Mouse (Mus musculus): ENCODE data around the gene Maml2. TPM values are rescaled to one million over a fixed set of nuclear protein-coding genes. Genes with fewer than 3 reads are reported as not detected.

Gene Maml2
- polyA plus RNA-seq, 1 experiment from 2014 or later: 1.6 TPM

DNA sequence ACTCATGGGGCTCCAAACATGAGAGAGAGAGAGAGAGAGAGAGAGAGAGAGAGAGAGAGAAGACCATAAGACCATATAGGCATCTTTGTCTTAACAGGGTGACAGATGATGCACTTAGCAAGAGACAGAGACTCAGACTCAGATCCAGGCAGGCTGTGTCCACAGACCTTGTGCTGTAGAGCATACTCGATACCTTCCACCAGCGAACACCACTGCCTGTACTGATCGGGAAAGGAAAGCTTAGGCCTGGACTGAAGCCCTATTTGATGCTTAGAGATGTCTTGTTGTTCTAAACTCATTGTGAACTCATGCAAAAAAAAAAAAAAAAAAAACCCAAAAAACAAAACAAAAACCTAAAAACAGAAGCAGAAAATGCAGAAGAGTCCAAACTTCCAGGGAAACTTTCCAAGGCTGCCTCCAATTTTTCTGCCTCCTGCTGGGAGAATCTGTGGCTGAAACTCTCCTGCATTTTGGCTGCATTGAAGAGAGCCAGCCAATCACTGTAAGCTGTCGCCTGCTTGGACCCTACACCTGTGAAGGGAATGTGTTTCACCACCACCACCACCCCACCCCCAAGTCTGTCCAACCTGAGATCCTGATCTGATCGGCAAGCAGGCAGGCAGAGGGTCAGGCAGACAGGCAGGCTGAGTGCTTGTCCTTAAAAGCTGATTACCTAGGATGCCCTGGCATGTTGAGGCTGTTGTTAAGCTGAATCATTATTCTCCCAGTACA, 268.6 kb downstream of the Maml2 start:
- Histone ChIP-seq H3K4me3 (ENCODE audit: low read depth, low read length) (no peak overlapping the region), H3K4me2 (ENCODE audit: low read depth, low read length) (no peak overlapping the region), H3K27ac (ENCODE audit: low read depth) (no peak overlapping the region), H3K9ac (replicated peaks) (no peak overlapping the region), H3K4me1 (ENCODE audit: insufficient read depth) (peaks cover 3% of the 10 kb centered on the region; the same call in 1 of the 2 replicates), H3K9me3 (ENCODE audit: low read length) (no peaks in the 10 kb centered on the region), H3K36me3 (replicated peaks; ENCODE audit: insufficient read depth, low read length) (no peaks in the 10 kb centered on the region), H3K27me3 (ENCODE audit: insufficient read depth, low read length) (no peaks in the 10 kb centered on the region)
- no peak for TF ChIP-seq EP300 (IDR thresholded peaks at IDR 0.05; ENCODE audit: low read depth)
- TF ChIP-seq CTCF (IDR thresholded peaks at IDR 0.05; ENCODE audit: low read depth): no peak
- no peak for ATAC-seq
- no peak for DNase-seq
- 76% methylated on average over 5 of the region's 5 CpGs for WGBS (ENCODE audit: insufficient replicate concordance)

DNA sequence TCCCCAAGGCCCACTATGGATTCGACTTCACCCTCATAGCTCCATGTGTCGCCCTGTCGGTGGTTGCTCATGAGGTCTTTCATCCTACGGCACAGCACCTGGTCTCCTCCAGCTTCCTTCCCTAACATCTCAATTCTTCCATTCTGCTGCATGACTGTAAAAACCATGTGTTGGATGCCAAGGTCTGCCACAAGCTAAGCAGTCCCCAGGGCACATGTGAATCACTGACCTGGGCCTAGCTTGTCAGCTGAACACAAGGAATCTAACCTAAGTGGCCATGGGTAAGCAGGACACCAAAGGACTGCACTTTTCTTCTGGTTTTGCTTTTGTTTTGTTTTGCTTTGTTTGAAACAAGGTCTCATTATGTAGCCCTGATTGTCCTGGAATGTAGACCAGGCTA, 271.3 kb downstream of the Maml2 start:
- Histone ChIP-seq H3K9me3 (ENCODE audit: low read length) (no peaks in the 10 kb centered on the region), H3K4me1 (ENCODE audit: insufficient read depth) (no peaks in the 10 kb centered on the region), H3K27ac (ENCODE audit: low read depth) (no peak overlapping the region), H3K9ac (replicated peaks) (no peak overlapping the region), H3K4me2 (ENCODE audit: low read depth, low read length) (no peak overlapping the region), H3K27me3 (ENCODE audit: insufficient read depth, low read length) (no peaks in the 10 kb centered on the region), H3K4me3 (ENCODE audit: low read depth, low read length) (no peak overlapping the region), H3K36me3 (replicated peaks; ENCODE audit: insufficient read depth, low read length) (no peaks in the 10 kb centered on the region)
- TF ChIP-seq EP300 (IDR thresholded peaks at IDR 0.05; ENCODE audit: low read depth): no peak
- TF ChIP-seq CTCF (IDR thresholded peaks at IDR 0.05; ENCODE audit: low read depth): no peak
- WGBS (ENCODE audit: insufficient replicate concordance): 89% methylated on average over 4 of the region's 4 CpGs
- DNase-seq: no peak
- ATAC-seq: no peak

DNA sequence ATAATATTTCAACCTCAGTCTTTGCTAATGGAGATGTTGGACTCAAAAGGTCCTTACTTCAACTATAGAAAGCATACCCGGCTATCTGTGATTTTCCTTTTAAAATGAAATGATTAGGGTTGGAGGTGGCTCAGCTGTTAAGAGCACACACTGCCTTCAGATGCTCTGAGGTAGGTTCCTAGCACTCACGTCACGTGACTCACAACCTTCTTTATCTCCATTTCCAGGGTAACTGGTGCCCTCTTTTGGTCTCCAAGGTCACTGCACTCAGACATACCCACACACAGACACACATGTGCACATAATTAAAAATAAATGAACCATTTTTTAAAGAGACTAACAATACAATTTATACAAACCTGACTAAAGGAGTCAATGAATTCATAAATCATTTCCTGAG, 275.1 kb downstream of the Maml2 start:
- DNase-seq: no peak
- ATAC-seq: no peak
- TF ChIP-seq CTCF (IDR thresholded peaks at IDR 0.05; ENCODE audit: low read depth): no peak
- TF ChIP-seq EP300 (IDR thresholded peaks at IDR 0.05; ENCODE audit: low read depth): no peak
- Histone ChIP-seq H3K4me2 (ENCODE audit: low read depth, low read length) (no peak overlapping the region), H3K36me3 (replicated peaks; ENCODE audit: insufficient read depth, low read length) (no peaks in the 10 kb centered on the region), H3K27ac (ENCODE audit: low read depth) (no peak overlapping the region), H3K9me3 (ENCODE audit: low read length) (no peaks in the 10 kb centered on the region), H3K27me3 (ENCODE audit: insufficient read depth, low read length) (no peaks in the 10 kb centered on the region), H3K9ac (replicated peaks) (no peak overlapping the region), H3K4me3 (ENCODE audit: low read depth, low read length) (no peak overlapping the region), H3K4me1 (ENCODE audit: insufficient read depth) (no peaks in the 10 kb centered on the region; the same call in 1 of the 2 replicates)
- 74% methylated on average over 3 of the region's 3 CpGs for WGBS (ENCODE audit: insufficient replicate concordance)

DNA sequence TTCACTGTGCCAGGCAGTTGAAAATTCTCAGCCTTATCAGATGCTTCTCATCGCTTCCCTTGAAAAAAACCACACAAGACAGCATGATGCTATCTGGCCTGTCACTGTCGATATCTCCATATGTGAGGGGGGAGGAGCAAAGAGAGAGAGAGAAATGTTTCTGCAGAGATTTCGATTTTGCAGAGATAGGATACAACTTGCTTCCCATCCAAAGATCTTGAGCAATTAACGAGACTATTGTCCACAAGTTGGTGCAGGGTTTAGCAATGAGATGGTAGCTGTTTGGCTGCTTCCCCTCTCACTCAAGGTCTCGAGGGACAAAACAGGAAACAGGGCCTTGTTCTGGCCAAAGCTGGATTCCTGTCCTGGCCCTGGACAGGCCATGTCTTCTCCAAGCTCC, 276.3 kb downstream of the Maml2 start:
- ATAC-seq (no peak), DNase-seq (no peak)
- Histone ChIP-seq H3K4me1 (ENCODE audit: insufficient read depth) (no peaks in the 10 kb centered on the region; the same call in 1 of the 2 replicates), H3K27me3 (ENCODE audit: insufficient read depth, low read length) (no peaks in the 10 kb centered on the region), H3K4me3 (ENCODE audit: low read depth, low read length) (no peak overlapping the region), H3K27ac (ENCODE audit: low read depth) (0 out of 2 replicates have a peak overlapping the region, but pooled peaks have one; percentile 30), H3K4me2 (ENCODE audit: low read depth, low read length) (no peak overlapping the region), H3K9ac (replicated peaks) (no peak overlapping the region), H3K9me3 (ENCODE audit: low read length) (no peaks in the 10 kb centered on the region), H3K36me3 (replicated peaks; ENCODE audit: insufficient read depth, low read length) (no peaks in the 10 kb centered on the region)
- TF ChIP-seq EP300 (IDR thresholded peaks at IDR 0.05; ENCODE audit: low read depth): no peak
- TF ChIP-seq CTCF (IDR thresholded peaks at IDR 0.05; ENCODE audit: low read depth): no peak
- WGBS (ENCODE audit: insufficient replicate concordance): 34% methylated on average over 5 of the region's 5 CpGs

DNA sequence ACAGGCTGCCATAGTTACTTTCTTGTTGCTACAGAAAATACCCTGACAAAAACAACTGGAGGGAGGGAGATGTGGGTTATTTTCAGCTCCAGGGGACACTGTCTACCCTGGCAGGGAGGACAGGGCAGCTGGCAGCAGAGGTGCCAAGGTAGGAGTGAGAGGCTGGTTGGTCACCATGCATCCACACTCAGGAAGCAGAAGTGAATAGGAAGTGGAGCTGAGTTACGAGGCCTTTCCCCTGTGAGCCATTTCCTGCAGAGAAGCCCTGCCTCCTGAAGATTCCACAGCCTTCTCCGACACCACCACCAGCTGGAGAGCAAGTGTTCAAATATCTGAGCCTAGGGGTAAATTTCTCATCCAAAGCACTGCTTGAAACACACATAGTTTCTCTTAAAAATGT, 277.2 kb downstream of the Maml2 start:
- Histone ChIP-seq H3K4me2 (ENCODE audit: low read depth, low read length) (no peak overlapping the region), H3K36me3 (replicated peaks; ENCODE audit: insufficient read depth, low read length) (no peaks in the 10 kb centered on the region), H3K9ac (replicated peaks) (no peak overlapping the region), H3K4me3 (ENCODE audit: low read depth, low read length) (no peak overlapping the region), H3K27me3 (ENCODE audit: insufficient read depth, low read length) (no peaks in the 10 kb centered on the region), H3K27ac (ENCODE audit: low read depth) (0 out of 2 replicates have a peak overlapping the region, but pooled peaks have one; percentile 7), H3K4me1 (ENCODE audit: insufficient read depth) (no peaks in the 10 kb centered on the region; the same call in 1 of the 2 replicates), H3K9me3 (ENCODE audit: low read length) (no peaks in the 10 kb centered on the region)
- WGBS (ENCODE audit: insufficient replicate concordance): 29% methylated on average over 2 of the region's 2 CpGs
- TF ChIP-seq EP300 (IDR thresholded peaks at IDR 0.05; ENCODE audit: low read depth): no peak
- 0 out of 2 replicates have a peak, but pooled peaks have one; percentile 6 for TF ChIP-seq CTCF (IDR thresholded peaks at IDR 0.05; ENCODE audit: low read depth)
- ATAC-seq (no peak), DNase-seq (no peak)

DNA sequence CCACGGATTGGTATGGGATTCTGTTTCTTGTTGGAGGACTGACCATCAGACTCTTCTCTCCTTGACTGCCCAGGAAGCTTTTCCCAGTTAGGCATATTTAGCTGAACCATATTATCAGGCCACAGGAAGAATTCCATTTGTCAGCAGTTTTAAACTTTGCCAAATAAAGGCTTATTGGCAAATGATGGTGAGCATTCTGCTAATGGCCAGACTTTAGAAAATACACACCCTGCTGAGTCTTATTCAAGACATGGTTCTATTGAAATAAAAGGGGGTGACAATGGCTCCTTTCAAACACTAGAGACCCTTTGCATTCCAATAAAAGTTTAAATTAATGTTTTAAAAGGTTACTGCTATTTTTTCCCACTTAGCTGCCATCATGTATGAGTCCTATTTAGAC, 279.4 kb downstream of the Maml2 start:
- ATAC-seq (no peak), DNase-seq (no peak)
- TF ChIP-seq EP300 (IDR thresholded peaks at IDR 0.05; ENCODE audit: low read depth): no peak
- no peak for TF ChIP-seq CTCF (IDR thresholded peaks at IDR 0.05; ENCODE audit: low read depth)
- H3K9ac ChIP-seq (replicated peaks): no peak overlapping the region
- no peaks in the 10 kb centered on the region; the same call in 1 of the 2 replicates for H3K4me1 ChIP-seq (ENCODE audit: insufficient read depth)
- H3K27ac ChIP-seq (ENCODE audit: low read depth): no peak overlapping the region
- no peaks in the 10 kb centered on the region for H3K36me3 ChIP-seq (replicated peaks; ENCODE audit: insufficient read depth, low read length)
- no peaks in the 10 kb centered on the region for H3K9me3 ChIP-seq (ENCODE audit: low read length)
- no peak overlapping the region for H3K4me3 ChIP-seq (ENCODE audit: low read depth, low read length)
- H3K27me3 ChIP-seq (ENCODE audit: insufficient read depth, low read length): no peaks in the 10 kb centered on the region
- WGBS (ENCODE audit: insufficient replicate concordance): 82% methylated on average over 1 of the region's 1 CpGs
- no peak overlapping the region for H3K4me2 ChIP-seq (ENCODE audit: low read depth, low read length)
